Mouse (Mus musculus) macrophage (primary cell): ENCODE results near the gene Gm6614. TPM values are rescaled to one million over a fixed set of nuclear protein-coding genes. Genes with fewer than 3 reads are reported as not detected.

Source experiments
- polyA plus RNA-seq: library from polyadenylated mRNA; stranded (reverse); fragments of 250-400 nt; gene quantifications from 3 replicates; pipeline ENCODE4 v1.2.4, GENCODE M21; 2018; ENCODE audit warnings: inconsistent platforms

Gene Gm6614
- polyA plus RNA-seq, 1 experiment from 2014 or later: not detected

Other genes with a start within 250 kb of the Gm6614 start
- not detected in 3 replicates for gene Gm5724, start 237.6 kb downstream of the Gm6614 start, polyA plus RNA-seq
- gene Slco1a4, start 155.2 kb downstream of the Gm6614 start, polyA plus RNA-seq: not detected in 3 replicates
- gene Slco1a1, start 64.5 kb downstream of the Gm6614 start, polyA plus RNA-seq: not detected in 3 replicates
- not detected in 3 replicates for gene Slco1a6, start 197.1 kb upstream of the Gm6614 start, polyA plus RNA-seq